Mouse (Mus musculus) hindbrain, embryonic 12.5 days (tissue): Measurements from ENCODE around the gene Dync2li1. TPM values are rescaled to one million over a fixed set of nuclear protein-coding genes. Genes with fewer than 3 reads are reported as not detected.

Experiments
- ATAC-seq: fragments of 200-750 bp; cut with Nextera tagmentation; 2 replicates; pipeline ENCODE4 v1.8.0; 2017; ENCODE audit warnings: moderate TSS enrichment; ENCODE audit not compliant: low FRiP score
- H3K27ac ChIP-seq: fragments of 300-500 bp; sonication (generic); 2 replicates; pipeline ENCODE4 v1.5.1; 2016; ENCODE audit warnings: mild to moderate bottlenecking
- H3K27me3 ChIP-seq: fragments of 300-500 bp; sonication (generic); 2 replicates; pipeline ENCODE4 v1.6.1; 2016; ENCODE audit warnings: mild to moderate bottlenecking
- H3K36me3 ChIP-seq: fragments of 300-500 bp; sonication (generic); 2 replicates; pipeline ENCODE4 v1.6.1; 2016; ENCODE audit warnings: mild to moderate bottlenecking
- H3K4me1 ChIP-seq: fragments of 300-500 bp; sonication (generic); 2 replicates; pipeline ENCODE4 v1.6.1; 2016
- H3K4me2 ChIP-seq: fragments of 300-500 bp; sonication (generic); replicated peaks from 2 replicates; pipeline ENCODE4 v1.6.1; 2016; ENCODE audit warnings: mild to moderate bottlenecking
- H3K4me3 ChIP-seq: fragments of 300-500 bp; sonication (generic); 2 replicates; pipeline ENCODE4 v1.5.1; 2016; ENCODE audit warnings: mild to moderate bottlenecking
- H3K9ac ChIP-seq: fragments of 300-500 bp; sonication (generic); 2 replicates; pipeline ENCODE4 v1.6.1; 2016; ENCODE audit warnings: mild to moderate bottlenecking, moderate library complexity
- H3K9me3 ChIP-seq: fragments of 300-500 bp; sonication (generic); replicated peaks from 2 replicates; pipeline ENCODE4 v1.6.1; 2016; ENCODE audit warnings: mild to moderate bottlenecking
- WGBS: fragments of 180-500 bp; shearing (Covaris S2); methylation state at CpG from one replicate; pipeline ENCODE4 v1.1.7; 2016; 5-methylcytosine and 5-hydroxymethylcytosine counted together
- polyA plus RNA-seq: library from polyadenylated mRNA; unstranded; fragments of >200 nt; fragmentation: Nextera tagmentation; extraction: Ambion mirVana; gene quantifications from 2 replicates; pipeline ENCODE4 v1.2.1, GENCODE M21; 2016

Dync2li1 gene
- polyA plus RNA-seq, 1 experiment from 2014 or later = 34.9 TPM

DNA sequence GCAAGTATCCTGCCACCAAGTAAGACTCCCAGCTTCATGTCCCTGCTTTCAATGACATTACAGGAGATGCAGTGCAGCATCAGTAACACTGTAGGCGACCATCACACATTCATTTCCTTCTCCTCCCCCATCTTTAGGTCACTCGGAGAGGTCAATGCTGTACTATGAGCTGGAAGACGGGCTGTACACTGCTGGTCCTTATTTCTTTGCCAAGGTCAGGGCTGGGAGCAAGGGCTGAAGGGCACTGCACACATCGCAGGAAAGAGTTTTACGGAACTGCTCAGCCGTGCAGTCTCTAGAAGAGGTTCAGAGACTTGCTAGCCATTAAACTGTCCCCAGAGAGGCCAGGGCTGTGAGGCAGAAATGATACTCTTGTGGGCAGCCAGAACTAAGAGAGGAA, 70.2 kb downstream of the Dync2li1 start:
- Histone ChIP-seq H3K9ac (no peak overlapping the region), H3K4me2 (no peak overlapping the region), H3K27me3 (peaks cover 8% of the 10 kb centered on the region; the same call in 1 of the 2 replicates), H3K4me3 (no peak overlapping the region), H3K27ac (no peak overlapping the region), H3K36me3 (no peaks in the 10 kb centered on the region), H3K9me3 (no peaks in the 10 kb centered on the region), H3K4me1 (0 out of 2 replicates have a peak, but pooled peaks cover 8% of the 10 kb centered on the region)
- ATAC-seq = no peak
- 60% methylated on average over 6 of the region's 6 CpGs for WGBS

DNA sequence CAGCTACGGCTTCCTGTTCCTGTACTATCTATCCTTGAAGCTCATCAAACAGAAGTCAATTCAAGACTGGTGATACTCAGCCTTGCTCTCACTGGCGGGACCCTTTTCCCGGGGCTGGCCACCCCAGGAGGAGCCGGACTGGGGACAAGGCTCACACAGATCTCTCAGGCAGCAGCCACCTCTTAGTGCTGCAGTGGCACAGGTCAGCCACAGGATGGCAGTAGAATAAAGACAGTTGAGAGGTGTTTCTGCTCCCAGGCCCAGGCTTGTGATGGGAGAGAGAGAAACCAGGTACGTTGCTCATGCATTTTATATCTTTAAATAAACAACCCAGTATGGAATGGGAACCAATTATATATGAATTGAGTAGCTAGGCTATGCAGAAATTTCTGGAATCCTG, 72.4 kb downstream of the Dync2li1 start:
- ATAC-seq = 0 out of 2 replicates have a peak, but pooled peaks have one; percentile 14
- Histone ChIP-seq H3K4me3 (no peak overlapping the region), H3K4me1 (peaks cover 13% of the 10 kb centered on the region; the same call in 1 of the 2 replicates), H3K9me3 (no peaks in the 10 kb centered on the region), H3K4me2 (no peak overlapping the region), H3K27ac (no peak overlapping the region), H3K36me3 (no peaks in the 10 kb centered on the region), H3K9ac (no peak overlapping the region), H3K27me3 (peaks cover 8% of the 10 kb centered on the region; the same call in 1 of the 2 replicates)
- WGBS = 27% methylated on average over 5 of the region's 5 CpGs

Other genes starting within 250 kb of the Dync2li1 start
- gene Thada, start 160.3 kb upstream of the Dync2li1 start, polyA plus RNA-seq = 9.9 TPM in 2 replicates
- 3.8 and 4.7 TPM in 2 replicates for gene Plekhh2, start 114.6 kb upstream of the Dync2li1 start, polyA plus RNA-seq
- 0.12 and 0.22 TPM in 2 replicates for gene Abcg8, start 49.8 kb downstream of the Dync2li1 start, polyA plus RNA-seq
- 3.8 and 5.8 TPM in 2 replicates for gene Abcg5, start 56.5 kb downstream of the Dync2li1 start, polyA plus RNA-seq
- 52.0 and 52.3 TPM in 2 replicates for gene Lrpprc, start 164.3 kb downstream of the Dync2li1 start, polyA plus RNA-seq